Mouse (Mus musculus) C2C12 (cell line): ENCODE data around the gene Rsph10b. TPM values are rescaled to one million over a fixed set of nuclear protein-coding genes. Genes with fewer than 3 reads are reported as not detected.

ENCODE experiments used
- H3K27me3 ChIP-seq: one replicate; pipeline ENCODE4 v1.6.1; 2011; ENCODE audit not compliant: control insufficient read depth, insufficient read depth, insufficient read length
- H3K36me3 ChIP-seq: one replicate; pipeline ENCODE4 v1.6.1; 2011; ENCODE audit not compliant: control insufficient read depth, insufficient read depth
- H3K4me3 ChIP-seq: one replicate; pipeline ENCODE4 v1.5.1; 2011; ENCODE audit warnings: mild to moderate bottlenecking, control low read depth; ENCODE audit not compliant: poor library complexity, insufficient read depth, severe bottlenecking
- H3K79me2 ChIP-seq: one replicate; pipeline ENCODE4 v1.6.1; 2011; ENCODE audit not compliant: control insufficient read depth, insufficient read depth
- H3K79me3 ChIP-seq: one replicate; pipeline ENCODE4 v1.6.1; 2011; ENCODE audit warnings: low read depth, control low read depth
- H3ac ChIP-seq: one replicate; pipeline ENCODE3; 2011; ENCODE audit warnings: low read depth; ENCODE audit not compliant: control insufficient read depth, insufficient read length
- CEBPB ChIP-seq: IDR thresholded peaks from one replicate; pipeline ENCODE4 v1.6.1; 2011; ENCODE audit warnings: low read depth, mild to moderate bottlenecking, control low read depth, moderate library complexity
- CTCF ChIP-seq: IDR thresholded peaks from one replicate; pipeline ENCODE4 v1.5.1; 2011; ENCODE audit not compliant: control insufficient read depth, insufficient read depth, insufficient read length
- FOSL1 ChIP-seq: IDR thresholded peaks from one replicate; pipeline ENCODE4 v1.8.0; 2011; ENCODE audit warnings: mild to moderate bottlenecking, low read length; ENCODE audit not compliant: poor library complexity, insufficient read depth, severe bottlenecking
- MAX ChIP-seq: IDR thresholded peaks from one replicate; pipeline ENCODE4 v1.6.1; 2011; ENCODE audit warnings: mild to moderate bottlenecking, control low read depth
- MYOD1 ChIP-seq: IDR thresholded peaks from one replicate; pipeline ENCODE4 v1.6.1; 2011; ENCODE audit warnings: low read depth; ENCODE audit not compliant: control insufficient read depth, insufficient read length
- MYOG ChIP-seq: IDR thresholded peaks from one replicate; pipeline ENCODE4 v1.6.1; 2011; ENCODE audit not compliant: control insufficient read depth, insufficient read length; ENCODE audit errors: extremely low read depth
- USF1 ChIP-seq: IDR thresholded peaks from one replicate; pipeline ENCODE4 v1.6.1; 2011; ENCODE audit warnings: low read depth, mild to moderate bottlenecking, control low read depth, moderate library complexity
- polyA plus RNA-seq: library from polyadenylated mRNA; unstranded; fragments of >200 nt; fragmentation: generic; extraction: Trizol; gene quantifications from one replicate; pipeline ENCODE4 v1.2.1, GENCODE M21; 2012; ENCODE audit warnings: missing spikeins

Gene Rsph10b
- polyA plus RNA-seq, 1 experiment = not detected

DNA sequence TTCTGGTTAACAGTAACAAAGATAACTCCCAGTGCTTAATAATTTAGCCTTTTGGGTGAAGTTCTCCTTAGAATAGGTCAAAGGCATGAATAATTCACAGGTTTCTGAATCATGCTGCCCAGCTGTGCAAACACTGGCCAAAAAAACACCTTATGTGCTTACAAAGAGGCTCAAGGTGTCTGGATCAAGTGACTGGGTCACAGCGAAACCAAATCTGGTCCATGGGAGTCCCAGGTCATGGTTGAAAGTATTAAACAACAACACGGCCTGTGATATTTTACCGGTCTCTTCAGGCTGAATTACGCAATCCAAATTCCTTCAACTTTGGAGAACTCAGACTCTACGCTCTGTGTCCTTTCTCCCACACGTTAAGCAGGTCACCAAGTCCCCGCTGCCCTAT lies 99.7 kb downstream of the Rsph10b start:
- Histone ChIP-seq H3K79me3 (no peaks in the 10 kb centered on the region), H3K36me3 (no peaks in the 10 kb centered on the region), H3K27me3 (peaks cover 11% of the 10 kb centered on the region), H3K79me2 (no peaks in the 10 kb centered on the region), H3ac (no peak overlapping the region), H3K4me3 (no peak overlapping the region)
- TF ChIP-seq MYOG (no peak), CEBPB (peak; percentile 40)

GRCm38 (mm10) chr5:144034567-144034966 lies 101.7 kb downstream of the Rsph10b start:
- TF ChIP-seq CTCF (no peak), FOSL1 (no peak), MAX (no peak), MYOG (no peak), MYOD1 (no peak), USF1 (no peak), CEBPB (no peak)
- H3K79me3 ChIP-seq = no peaks in the 10 kb centered on the region

More at GRCm38 (mm10) chr5:144034567-144034966, 101.7 kb downstream of the Rsph10b start:
- no peaks in the 10 kb centered on the region for H3K36me3 ChIP-seq
- peaks cover 11% of the 10 kb centered on the region for H3K27me3 ChIP-seq
- no peak overlapping the region for H3ac ChIP-seq
- no peaks in the 10 kb centered on the region for H3K79me2 ChIP-seq
- no peak overlapping the region for H3K4me3 ChIP-seq

Other genes starting within 250 kb of the Rsph10b start
- 4.8 TPM for gene Usp42, start 200.8 kb upstream of the Rsph10b start, polyA plus RNA-seq
- gene Eif2ak1, start 115.2 kb upstream of the Rsph10b start, polyA plus RNA-seq = 13.9 TPM
- 0.18 TPM for gene Ankrd61, start 35.4 kb upstream of the Rsph10b start, polyA plus RNA-seq
- gene Aimp2, start 23.2 kb upstream of the Rsph10b start, polyA plus RNA-seq = 158 TPM
- gene Pms2, start 23.1 kb upstream of the Rsph10b start, polyA plus RNA-seq = 7.0 TPM
- 0.25 TPM for gene Gm42421, start 4.9 kb upstream of the Rsph10b start, polyA plus RNA-seq
- 35.0 TPM for gene Ccz1, start 81.8 kb downstream of the Rsph10b start, polyA plus RNA-seq
- not detected for gene Ocm, start 93.6 kb downstream of the Rsph10b start, polyA plus RNA-seq
- gene Lmtk2, start 167.4 kb downstream of the Rsph10b start, polyA plus RNA-seq = 4.9 TPM